Mouse (Mus musculus) inflammation-experienced regulatory T-cells (primary cell): ENCODE data around the gene Atp6v1e2. TPM values are rescaled to one million over a fixed set of nuclear protein-coding genes. Genes with fewer than 3 reads are reported as not detected.

Source experiments
- polyA plus RNA-seq, 2 experiments: library from polyadenylated mRNA; unstranded; fragments of 100-300 nt; shearing (Covaris generic); gene quantifications; one replicate each; pipeline ENCODE4 v1.2.1; 2017

Atp6v1e2 gene
- under 1 TPM; 0.17 to 0.83 TPM for polyA plus RNA-seq

GRCm38 (mm10) chr17:86947840-86948796 lies at the start of gene Atp6v1e2:
TSS of gene Atp6v1e2 (minus strand) at chr17:86947897.

GRCm38 (mm10) chr17:86962894-86963585 lies 15.3 kb upstream of the Atp6v1e2 start, which contains the start of gene Rhoq:
TSS of gene Rhoq (plus strand) at chr17:86963082.

GRCm38 (mm10) chr17:86917048-86917447 lies 30.6 kb downstream of the Atp6v1e2 start, which contains the start of gene Tmem247:
TSS of gene Tmem247 (plus strand) at chr17:86917348.

Other genes with a start within 250 kb of the Atp6v1e2 start
- 10 to 100 TPM in 1 of 2 experiments, under 1 TPM in 1; 0.66 to 11.4 TPM for gene Epas1, start 194.2 kb downstream of the Atp6v1e2 start, polyA plus RNA-seq
- gene Tmem247, start 30.5 kb downstream of the Atp6v1e2 start, polyA plus RNA-seq = not detected
- 1 to 10 TPM; 4.4 to 5.6 TPM for gene Rhoq, start 15.2 kb upstream of the Atp6v1e2 start, polyA plus RNA-seq
- gene Pigf, start 77.5 kb upstream of the Atp6v1e2 start, polyA plus RNA-seq = 10 to 100 TPM; 18.5 to 19.7 TPM
- 100 to 1,000 TPM; 112 to 134 TPM for gene Cript, start 77.7 kb upstream of the Atp6v1e2 start, polyA plus RNA-seq
- gene Socs5, start 159.8 kb upstream of the Atp6v1e2 start, polyA plus RNA-seq = 10 to 100 TPM; 15.7 to 18.3 TPM